Mouse (Mus musculus) liver, embryonic 13.5 days (tissue): Measurements from ENCODE around the gene Thsd4. TPM values are rescaled to one million over a fixed set of nuclear protein-coding genes. Genes with fewer than 3 reads are reported as not detected.

Experiments
- ATAC-seq: fragments of 200-750 bp; cut with Nextera tagmentation; 2 replicates; pipeline ENCODE4 v1.8.0; 2017; ENCODE audit warnings: low read depth, mild to moderate bottlenecking, moderate number of reproducible peaks, moderate library complexity
- DNase-seq: peaks from one replicate; pipeline ENCODE4 v3.0.0; 2022
- H3K27ac ChIP-seq: fragments of 300-500 bp; sonication (generic); 2 replicates; pipeline ENCODE4 v1.5.1; 2015; ENCODE audit warnings: moderate library complexity, mild to moderate bottlenecking, inconsistent platforms
- H3K27me3 ChIP-seq: fragments of 300-500 bp; sonication (generic); 2 replicates; pipeline ENCODE4 v1.6.1; 2015; ENCODE audit warnings: mild to moderate bottlenecking, inconsistent platforms
- H3K36me3 ChIP-seq: fragments of 300-500 bp; sonication (generic); 2 replicates; pipeline ENCODE4 v1.6.1; 2015; ENCODE audit warnings: mild to moderate bottlenecking, inconsistent platforms
- H3K4me1 ChIP-seq: fragments of 300-500 bp; sonication (generic); replicated peaks from 2 replicates; pipeline ENCODE4 v1.6.1; 2015; ENCODE audit warnings: inconsistent platforms
- H3K4me2 ChIP-seq: fragments of 300-500 bp; sonication (generic); 2 replicates; pipeline ENCODE4 v1.6.1; 2015; ENCODE audit warnings: inconsistent platforms, mild to moderate bottlenecking, moderate library complexity
- H3K4me3 ChIP-seq: fragments of 300-500 bp; sonication (generic); replicated peaks from 2 replicates; pipeline ENCODE4 v1.5.1; 2015; ENCODE audit warnings: mild to moderate bottlenecking, inconsistent platforms
- H3K9ac ChIP-seq: fragments of 300-500 bp; sonication (generic); 2 replicates; pipeline ENCODE4 v1.6.1; 2015; ENCODE audit warnings: mild to moderate bottlenecking, inconsistent platforms
- H3K9me3 ChIP-seq: fragments of 300-500 bp; sonication (generic); replicated peaks from 2 replicates; pipeline ENCODE4 v1.6.1; 2016; ENCODE audit warnings: inconsistent platforms
- WGBS: fragments of 180-500 bp; shearing (Covaris S2); methylation state at CpG from one replicate; pipeline ENCODE4 v1.1.7; 2015; ENCODE audit not compliant: insufficient replicate concordance; 5-methylcytosine and 5-hydroxymethylcytosine counted together
- polyA plus RNA-seq: library from polyadenylated mRNA; unstranded; fragments of >200 nt; fragmentation: Nextera tagmentation; extraction: Ambion mirVana; gene quantifications from 2 replicates; pipeline ENCODE4 v1.2.1, GENCODE M21; 2015

Thsd4 gene
- polyA plus RNA-seq, 1 experiment from 2014 or later, result 1.2 TPM

DNA sequence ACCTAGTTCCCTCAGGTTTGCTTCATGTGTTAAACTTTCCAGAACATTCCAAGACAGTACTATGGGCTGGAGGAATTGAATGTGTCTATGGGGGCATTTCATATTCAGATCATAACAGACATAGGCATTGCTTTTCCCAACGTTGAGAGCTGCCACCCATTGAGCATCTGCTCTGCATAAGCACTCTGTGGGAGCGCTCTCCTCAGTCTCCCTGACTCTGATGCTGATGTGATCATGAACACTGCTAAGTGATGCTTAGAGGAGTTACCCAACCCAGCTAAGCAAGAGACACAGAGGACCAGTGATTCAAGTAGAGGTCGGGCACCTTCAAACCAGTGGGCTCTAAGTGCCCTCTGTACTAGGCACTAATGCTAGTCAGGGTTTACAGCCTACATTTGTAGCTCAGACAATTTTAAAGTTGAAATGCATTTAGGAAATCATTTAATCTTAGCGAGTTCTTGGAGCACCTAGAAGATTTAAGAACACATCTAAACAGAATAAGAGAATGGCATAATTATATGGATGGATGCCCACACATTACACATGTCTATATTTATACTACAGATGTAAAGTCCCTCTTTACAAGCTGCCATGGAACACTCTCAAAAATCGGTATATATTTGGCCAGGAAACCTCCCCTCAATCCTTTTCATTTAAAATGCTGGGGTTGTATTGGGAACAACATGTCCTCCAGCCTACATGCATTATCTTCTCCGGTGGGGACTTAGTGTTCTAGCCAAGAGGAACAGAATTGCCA, 392.4 kb downstream of the Thsd4 start:
- Histone ChIP-seq H3K36me3 (no peaks in the 10 kb centered on the region), H3K27me3 (no peaks in the 10 kb centered on the region), H3K9ac (no peak overlapping the region), H3K4me1 (no peaks in the 10 kb centered on the region), H3K9me3 (no peaks in the 10 kb centered on the region), H3K4me2 (no peak overlapping the region), H3K27ac (no peak overlapping the region), H3K4me3 (no peak overlapping the region)
- DNase-seq (no peak), ATAC-seq (no peak)
- 52% methylated on average over 6 of the region's 6 CpGs for WGBS

- DNase-seq (no peak), ATAC-seq (no peak)
- WGBS, result 68% methylated on average over 5 of the region's 5 CpGs
- no peaks in the 10 kb centered on the region for H3K4me1 ChIP-seq
- no peaks in the 10 kb centered on the region for H3K9me3 ChIP-seq
- H3K27ac ChIP-seq, result no peak overlapping the region
- H3K4me2 ChIP-seq, result no peak overlapping the region
- H3K4me3 ChIP-seq, result no peak overlapping the region
- no peaks in the 10 kb centered on the region for H3K36me3 ChIP-seq
- no peaks in the 10 kb centered on the region for H3K27me3 ChIP-seq
- no peak overlapping the region for H3K9ac ChIP-seq
Measured at GRCm38 (mm10) chr9:60126961-60127360, 394.9 kb downstream of the Thsd4 start.

DNA sequence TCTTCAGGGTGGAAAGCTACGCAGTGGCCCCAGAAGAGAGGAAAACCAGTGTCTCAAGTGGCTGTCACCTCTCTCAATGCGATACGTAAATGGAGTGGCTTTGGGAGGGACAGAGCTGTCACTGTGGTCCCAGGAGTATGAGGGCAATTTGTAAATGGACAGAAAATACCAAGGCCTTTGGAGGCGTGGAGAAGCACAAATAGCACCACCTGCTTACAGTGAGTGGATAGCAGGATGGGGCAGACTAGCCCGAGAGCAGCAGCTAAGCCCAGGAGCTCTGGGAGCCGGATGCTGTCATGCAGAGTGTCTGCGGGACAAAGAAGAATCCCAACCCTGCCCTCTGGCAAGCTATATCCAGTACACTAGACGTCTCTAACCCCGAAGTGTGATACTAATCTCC, 397.7 kb downstream of the Thsd4 start:
- H3K27ac ChIP-seq, result no peak overlapping the region
- no peak overlapping the region for H3K4me3 ChIP-seq
- H3K4me2 ChIP-seq, result no peak overlapping the region
- ATAC-seq, result no peak
- no peaks in the 10 kb centered on the region for H3K4me1 ChIP-seq
- no peaks in the 10 kb centered on the region for H3K36me3 ChIP-seq
- WGBS, result 71% methylated on average over 9 of the region's 9 CpGs
- no peak overlapping the region for H3K9ac ChIP-seq
- H3K9me3 ChIP-seq, result no peaks in the 10 kb centered on the region
- no peaks in the 10 kb centered on the region for H3K27me3 ChIP-seq
- DNase-seq, result no peak

- H3K9ac ChIP-seq, result no peak overlapping the region
- no peak overlapping the region for H3K4me3 ChIP-seq
- ATAC-seq (no peak), DNase-seq (no peak)
- 59% methylated on average over 1 of the region's 1 CpGs for WGBS
- no peaks in the 10 kb centered on the region for H3K36me3 ChIP-seq
- H3K4me2 ChIP-seq, result no peak overlapping the region
- no peak overlapping the region for H3K27ac ChIP-seq
- H3K27me3 ChIP-seq, result no peaks in the 10 kb centered on the region
- no peaks in the 10 kb centered on the region for H3K9me3 ChIP-seq
- H3K4me1 ChIP-seq, result no peaks in the 10 kb centered on the region
Measured at GRCm38 (mm10) chr9:60123066-60123465, 398.8 kb downstream of the Thsd4 start.

DNA sequence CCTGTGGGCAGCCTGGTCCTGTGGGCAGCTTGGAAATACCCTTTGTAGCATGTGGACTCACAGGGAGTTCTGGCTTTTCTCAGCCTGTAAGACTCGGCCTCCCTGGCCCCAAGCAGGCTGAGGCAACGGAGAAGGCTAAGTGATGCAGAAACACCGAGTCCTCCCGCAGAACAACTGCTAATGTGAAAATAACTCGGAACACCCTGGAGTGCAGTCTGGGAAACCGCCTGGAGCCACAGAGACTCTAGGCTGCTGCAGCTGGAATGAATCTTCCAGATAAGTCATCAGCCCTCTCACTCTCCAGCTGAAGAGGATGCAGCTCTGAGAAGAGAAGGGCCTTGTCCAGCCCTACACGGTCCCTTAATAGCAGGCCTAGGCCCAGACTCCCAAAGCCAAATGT, 402.0 kb downstream of the Thsd4 start:
- WGBS, result 70% methylated on average over 7 of the region's 7 CpGs
- Histone ChIP-seq H3K27me3 (no peaks in the 10 kb centered on the region), H3K36me3 (no peaks in the 10 kb centered on the region), H3K9me3 (no peaks in the 10 kb centered on the region), H3K4me2 (no peak overlapping the region), H3K27ac (no peak overlapping the region), H3K4me3 (no peak overlapping the region), H3K4me1 (no peaks in the 10 kb centered on the region), H3K9ac (no peak overlapping the region)
- DNase-seq, result no peak
- no peak for ATAC-seq

DNA sequence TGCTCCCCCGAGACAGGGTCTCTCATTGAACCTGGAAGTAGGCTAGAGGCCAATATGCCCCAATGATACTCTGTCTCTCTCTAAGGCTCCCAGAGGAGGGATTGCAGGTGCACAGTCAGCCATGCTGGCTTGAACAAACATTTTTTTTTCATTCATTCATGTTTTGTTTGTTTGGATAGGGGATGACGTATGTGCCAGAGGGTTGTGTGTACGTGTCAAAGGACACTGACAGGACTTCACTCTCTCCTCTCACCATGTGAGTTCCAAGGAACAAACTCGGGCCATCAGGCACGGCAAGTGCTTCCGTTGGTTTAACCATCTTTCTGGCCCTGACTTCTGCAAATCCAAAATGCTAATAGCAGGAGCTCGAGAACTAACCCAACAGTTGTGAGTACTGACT, 404.0 kb downstream of the Thsd4 start:
- Histone ChIP-seq H3K4me2 (no peak overlapping the region), H3K27ac (no peak overlapping the region), H3K27me3 (no peaks in the 10 kb centered on the region), H3K4me1 (no peaks in the 10 kb centered on the region), H3K4me3 (no peak overlapping the region), H3K9me3 (no peaks in the 10 kb centered on the region), H3K36me3 (no peaks in the 10 kb centered on the region), H3K9ac (no peak overlapping the region)
- no peak for ATAC-seq
- DNase-seq, result no peak
- 59% methylated on average over 7 of the region's 7 CpGs for WGBS

DNA sequence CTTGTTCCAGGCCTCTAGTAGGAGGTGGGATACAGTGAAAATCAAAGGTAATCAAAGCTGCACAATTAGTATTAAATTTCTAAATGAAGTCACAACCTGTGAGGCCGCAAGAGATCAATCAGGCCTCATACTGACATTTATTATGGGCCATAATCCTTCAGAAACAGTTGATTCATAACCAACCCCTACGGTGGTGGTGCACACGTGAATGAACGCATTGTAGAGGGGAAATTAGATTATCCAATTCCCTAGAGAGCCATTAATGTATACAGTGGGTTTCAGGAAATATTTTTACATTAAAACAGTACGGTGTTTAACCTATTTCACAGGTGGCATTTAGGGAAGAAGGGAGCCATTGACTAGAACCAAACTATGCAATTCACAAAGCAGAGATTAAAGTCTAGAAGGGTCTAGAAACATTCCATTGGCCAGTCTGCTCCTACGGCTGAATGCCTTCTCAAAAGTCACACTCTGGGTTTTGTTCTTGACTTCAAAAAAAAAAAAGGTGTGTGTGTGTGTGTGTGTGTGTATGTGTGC, 406.1 kb downstream of the Thsd4 start:
- H3K27ac ChIP-seq, result no peak overlapping the region
- H3K27me3 ChIP-seq, result no peaks in the 10 kb centered on the region
- no peaks in the 10 kb centered on the region for H3K9me3 ChIP-seq
- DNase-seq, result no peak
- no peak overlapping the region for H3K4me3 ChIP-seq
- H3K36me3 ChIP-seq, result no peaks in the 10 kb centered on the region
- no peaks in the 10 kb centered on the region for H3K4me1 ChIP-seq
- 66% methylated on average over 6 of the region's 6 CpGs for WGBS
- no peak overlapping the region for H3K9ac ChIP-seq
- no peak overlapping the region for H3K4me2 ChIP-seq
- ATAC-seq, result no peak

- Histone ChIP-seq H3K9ac (no peak overlapping the region), H3K4me3 (no peak overlapping the region), H3K4me2 (no peak overlapping the region), H3K4me1 (no peaks in the 10 kb centered on the region), H3K27ac (no peak overlapping the region), H3K27me3 (no peaks in the 10 kb centered on the region), H3K9me3 (no peaks in the 10 kb centered on the region), H3K36me3 (no peaks in the 10 kb centered on the region)
- ATAC-seq (no peak), DNase-seq (no peak)
- WGBS, result 71% methylated on average over 9 of the region's 9 CpGs
Measured at GRCm38 (mm10) chr9:60115306-60115705, 406.5 kb downstream of the Thsd4 start.

- Histone ChIP-seq H3K9me3 (no peaks in the 10 kb centered on the region), H3K36me3 (no peaks in the 10 kb centered on the region), H3K27me3 (no peaks in the 10 kb centered on the region), H3K4me3 (no peak overlapping the region), H3K27ac (no peak overlapping the region), H3K9ac (no peak overlapping the region), H3K4me1 (no peaks in the 10 kb centered on the region), H3K4me2 (no peak overlapping the region)
- ATAC-seq (no peak), DNase-seq (no peak)
- WGBS, result 54% methylated on average over 5 of the region's 5 CpGs
Measured at GRCm38 (mm10) chr9:60110200-60110599, 411.6 kb downstream of the Thsd4 start.

GRCm38 (mm10) chr9:60106683-60107082, 415.2 kb downstream of the Thsd4 start:
- no peak for DNase-seq
- ATAC-seq, result no peak
- Histone ChIP-seq H3K27me3 (no peaks in the 10 kb centered on the region), H3K36me3 (no peaks in the 10 kb centered on the region), H3K4me1 (no peaks in the 10 kb centered on the region), H3K9me3 (no peaks in the 10 kb centered on the region), H3K4me2 (no peak overlapping the region), H3K9ac (no peak overlapping the region), H3K27ac (no peak overlapping the region), H3K4me3 (no peak overlapping the region)
- WGBS, result 61% methylated on average over 6 of the region's 6 CpGs

DNA sequence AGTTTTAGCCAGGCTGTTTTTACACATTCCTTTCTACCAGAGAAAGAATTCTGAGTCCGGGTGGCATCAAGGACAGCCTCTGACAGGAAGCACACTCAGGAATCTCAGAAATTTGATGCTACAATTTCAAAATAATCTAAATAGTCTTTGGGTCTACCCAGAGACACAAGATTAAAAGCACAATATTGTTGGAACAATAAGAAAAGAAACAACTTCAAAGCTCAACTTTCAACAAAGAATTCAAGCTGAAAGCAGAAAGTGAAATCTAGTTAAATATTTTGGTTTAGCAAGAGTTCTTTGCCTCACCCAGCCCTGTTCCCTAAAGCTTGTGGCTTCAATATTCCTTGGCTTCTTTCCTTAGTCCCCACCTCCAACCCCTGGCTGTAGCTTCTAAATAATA, 415.7 kb downstream of the Thsd4 start:
- WGBS, result 34% methylated on average over 1 of the region's 1 CpGs
- Histone ChIP-seq H3K4me3 (no peak overlapping the region), H3K27ac (no peak overlapping the region), H3K4me1 (no peaks in the 10 kb centered on the region), H3K9ac (no peak overlapping the region), H3K9me3 (no peaks in the 10 kb centered on the region), H3K36me3 (no peaks in the 10 kb centered on the region), H3K4me2 (no peak overlapping the region), H3K27me3 (no peaks in the 10 kb centered on the region)
- DNase-seq (no peak), ATAC-seq (no peak)

- H3K9me3 ChIP-seq, result no peaks in the 10 kb centered on the region
- no peak overlapping the region for H3K27ac ChIP-seq
- no peak for DNase-seq
- no peaks in the 10 kb centered on the region for H3K36me3 ChIP-seq
- 66% methylated on average over 1 of the region's 1 CpGs for WGBS
- ATAC-seq, result no peak
- no peak overlapping the region for H3K9ac ChIP-seq
- H3K27me3 ChIP-seq, result no peaks in the 10 kb centered on the region
- H3K4me1 ChIP-seq, result 0 out of 2 replicates have a peak, but pooled peaks cover 4% of the 10 kb centered on the region
- H3K4me2 ChIP-seq, result no peak overlapping the region
- no peak overlapping the region for H3K4me3 ChIP-seq
Measured at GRCm38 (mm10) chr9:60094211-60094610, 427.6 kb downstream of the Thsd4 start.
